Mouse (Mus musculus): Measurements from ENCODE around the gene Fbxl15. TPM values are rescaled to one million over a fixed set of nuclear protein-coding genes. Genes with fewer than 3 reads are reported as not detected.
A peak's percentile ranks its signal among the peaks of the same experiment; 100 is the strongest.

The Fbxl15 gene
- polyA plus RNA-seq, 1 experiment from 2014 or later: 11.8 TPM

DNA sequence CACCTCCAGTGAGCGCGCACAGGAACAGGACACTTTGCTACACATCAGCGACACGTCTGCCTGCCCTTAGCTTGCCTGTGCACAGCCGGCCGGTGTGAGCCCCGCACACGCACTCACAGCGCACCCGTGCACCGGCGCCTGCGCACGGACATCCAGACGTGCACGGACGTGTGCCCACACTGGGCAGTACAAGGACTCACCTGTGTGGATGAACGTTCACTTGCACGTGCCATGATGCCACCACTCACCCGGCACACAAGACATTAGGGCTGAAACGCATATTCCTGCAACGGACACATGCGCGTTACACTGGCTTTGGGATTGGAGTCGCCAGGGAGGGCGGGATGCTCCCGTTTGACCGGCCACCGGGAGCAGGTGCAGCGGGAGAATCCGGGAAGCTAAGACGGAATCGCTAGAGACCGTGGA is 23.1 kb upstream of the Fbxl15 start:
- no peaks in the 10 kb centered on the region for H3K9me3 ChIP-seq (ENCODE audit: control insufficient read depth, low read length)
- H3K4me2 ChIP-seq (ENCODE audit: low read length): peak overlapping the region; percentile 99
- H3K36me3 ChIP-seq (ENCODE audit: control insufficient read depth, insufficient read depth, low read length): peaks cover 17% of the 10 kb centered on the region
- under 1% methylated on average over 34 of the region's 34 CpGs for WGBS
- peak; percentile 46 for ATAC-seq (ENCODE audit: insufficient number of reproducible peaks, insufficient read depth, low FRiP score, low read depth)
- H3K27me3 ChIP-seq (ENCODE audit: control insufficient read depth, insufficient read depth, low read length): 0 out of 2 replicates have a peak, but pooled peaks cover 16% of the 10 kb centered on the region
- peaks cover 9 to 17% of the 10 kb centered on the region in 2 experiments; a peak in 3 of 4 replicates for H3K4me1 ChIP-seq (ENCODE audit: control insufficient read depth in 2 of 2, insufficient read depth in 2 of 2, low read length in 2 of 2)
- H3K4me3 ChIP-seq (ENCODE audit: control insufficient read depth in 1 of 2, insufficient read depth in 1 of 2, low read depth in 1 of 2, low read length in 2 of 2): peak overlapping the region; percentile 82 to 84
- H3K9ac ChIP-seq (ENCODE audit: low read length): peak overlapping the region; percentile 86
- peak overlapping the region; percentile 58 to 86 for H3K27ac ChIP-seq (replicated peaks in 1 of 2; ENCODE audit: control insufficient read depth in 1 of 2, insufficient read depth in 1 of 2, low read depth in 2 of 2, low read length in 2 of 2)

DNA sequence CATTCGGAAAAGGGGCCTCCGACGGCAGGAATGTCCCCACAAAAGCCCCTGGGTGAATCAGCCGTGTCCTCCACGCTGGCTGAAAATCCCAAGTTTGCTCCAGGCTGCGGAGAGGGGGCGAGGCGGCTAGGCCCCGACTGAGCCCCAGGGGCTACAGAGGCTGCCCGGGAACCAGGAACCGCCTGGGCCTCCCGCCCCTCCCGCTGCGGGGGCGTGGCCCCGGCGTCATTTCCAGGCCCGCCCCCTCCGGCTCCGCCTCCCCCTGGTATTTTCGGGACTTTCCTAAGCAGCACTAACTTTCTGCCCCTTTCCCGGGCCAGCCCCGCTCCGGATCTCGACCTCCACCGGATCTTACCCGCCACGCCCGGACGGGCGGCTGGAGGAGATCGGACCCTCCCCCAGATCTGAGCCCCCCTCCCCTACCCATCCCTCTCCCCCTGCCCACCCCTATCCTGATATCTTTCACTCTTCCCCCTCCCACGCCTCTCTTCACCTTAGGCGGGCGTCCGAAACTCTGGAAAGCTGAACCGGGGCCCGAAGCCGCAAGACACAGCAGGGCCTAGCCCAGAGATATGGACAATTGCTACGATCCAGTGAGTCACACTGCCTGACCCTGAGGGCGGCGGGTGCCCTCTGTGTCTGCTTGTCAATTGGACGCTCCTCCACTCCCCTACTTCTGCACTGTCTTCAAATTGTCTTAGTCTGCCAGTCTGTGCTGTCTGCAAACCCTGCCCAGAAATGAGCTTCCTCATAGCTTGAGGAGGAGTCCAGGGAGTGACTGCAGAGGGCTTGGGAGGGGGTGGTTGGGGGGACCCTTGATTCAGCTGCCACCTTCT is 22.3 kb upstream of the Fbxl15 start:
- ATAC-seq (ENCODE audit: insufficient number of reproducible peaks, insufficient read depth, low FRiP score, low read depth): peak; percentile 75
- Histone ChIP-seq H3K27ac (replicated peaks in 1 of 2; ENCODE audit: control insufficient read depth in 1 of 2, insufficient read depth in 1 of 2, low read depth in 2 of 2, low read length in 2 of 2) (peak overlapping the region; percentile 58 to 86; a peak in 3 of 4 replicates), H3K4me1 (ENCODE audit: control insufficient read depth in 2 of 2, insufficient read depth in 2 of 2, low read length in 2 of 2) (peaks cover 9 to 17% of the 10 kb centered on the region in 2 experiments; a peak in 3 of 4 replicates), H3K4me2 (ENCODE audit: low read length) (peak overlapping the region; percentile 99), H3K36me3 (ENCODE audit: control insufficient read depth, insufficient read depth, low read length) (peaks cover 24% of the 10 kb centered on the region), H3K4me3 (ENCODE audit: control insufficient read depth in 1 of 2, insufficient read depth in 1 of 2, low read depth in 1 of 2, low read length in 2 of 2) (peak overlapping the region; percentile 82 to 84), H3K9ac (ENCODE audit: low read length) (peak overlapping the region; percentile 86), H3K27me3 (ENCODE audit: control insufficient read depth, insufficient read depth, low read length) (0 out of 2 replicates have a peak, but pooled peaks cover 16% of the 10 kb centered on the region), H3K9me3 (ENCODE audit: control insufficient read depth, low read length) (no peaks in the 10 kb centered on the region)
- under 1% methylated on average over 41 of the region's 43 CpGs for WGBS

DNA sequence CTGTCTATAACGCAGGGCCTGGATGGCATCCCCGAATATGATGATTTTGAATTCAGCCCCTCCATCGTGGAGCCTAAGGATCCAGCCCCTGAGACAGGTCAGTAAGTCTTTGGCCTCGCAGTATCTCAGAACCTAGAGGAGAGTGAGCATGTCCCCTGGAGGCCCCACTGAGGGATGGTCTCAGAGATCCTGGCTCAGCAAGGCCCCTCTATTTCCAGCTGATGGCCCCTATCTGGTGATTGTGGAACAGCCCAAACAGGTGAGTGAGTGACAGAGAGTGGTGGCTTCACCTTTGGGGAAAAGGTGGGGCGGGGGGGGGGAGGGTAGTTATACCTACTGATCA is 21.7 kb upstream of the Fbxl15 start:
- H3K36me3 ChIP-seq (ENCODE audit: control insufficient read depth, insufficient read depth, low read length): peaks cover 30% of the 10 kb centered on the region
- H3K4me2 ChIP-seq (ENCODE audit: low read length): peak overlapping the region; percentile 99
- WGBS: 54% methylated on average over 5 of the region's 5 CpGs
- H3K4me3 ChIP-seq (ENCODE audit: control insufficient read depth in 1 of 2, insufficient read depth in 1 of 2, low read depth in 1 of 2, low read length in 2 of 2): peak overlapping the region; percentile 82 to 84
- ATAC-seq (ENCODE audit: insufficient number of reproducible peaks, insufficient read depth, low FRiP score, low read depth): no peak
- H3K4me1 ChIP-seq (ENCODE audit: control insufficient read depth in 2 of 2, insufficient read depth in 2 of 2, low read length in 2 of 2): peaks cover 9 to 17% of the 10 kb centered on the region in 2 experiments; a peak in 3 of 4 replicates
- H3K9me3 ChIP-seq (ENCODE audit: control insufficient read depth, low read length): no peaks in the 10 kb centered on the region
- peak overlapping the region; percentile 86 for H3K9ac ChIP-seq (ENCODE audit: low read length)
- peak overlapping the region in 1 of 2 experiments; percentile 86; a peak in 1 of 4 replicates for H3K27ac ChIP-seq (replicated peaks in 1 of 2; ENCODE audit: control insufficient read depth in 1 of 2, insufficient read depth in 1 of 2, low read depth in 2 of 2, low read length in 2 of 2)
- H3K27me3 ChIP-seq (ENCODE audit: control insufficient read depth, insufficient read depth, low read length): 0 out of 2 replicates have a peak, but pooled peaks cover 16% of the 10 kb centered on the region

GRCm38 (mm10) chr19:46306751-46307289 is 21.2 kb upstream of the Fbxl15 start:
- peaks cover 36% of the 10 kb centered on the region for H3K36me3 ChIP-seq (ENCODE audit: control insufficient read depth, insufficient read depth, low read length)
- H3K27me3 ChIP-seq (ENCODE audit: control insufficient read depth, insufficient read depth, low read length): 0 out of 2 replicates have a peak, but pooled peaks cover 16% of the 10 kb centered on the region
- no peak overlapping the region for H3K4me2 ChIP-seq (ENCODE audit: low read length)
- no peak overlapping the region for H3K27ac ChIP-seq (replicated peaks in 1 of 2; ENCODE audit: control insufficient read depth in 1 of 2, insufficient read depth in 1 of 2, low read depth in 2 of 2, low read length in 2 of 2)
- H3K4me1 ChIP-seq (ENCODE audit: control insufficient read depth in 2 of 2, insufficient read depth in 2 of 2, low read length in 2 of 2): peaks cover 9 to 17% of the 10 kb centered on the region in 2 experiments; a peak in 3 of 4 replicates
- no peak for ATAC-seq (ENCODE audit: insufficient number of reproducible peaks, insufficient read depth, low FRiP score, low read depth)
- 89% methylated on average over 9 of the region's 9 CpGs for WGBS
- no peak overlapping the region for H3K9ac ChIP-seq (ENCODE audit: low read length)
- H3K4me3 ChIP-seq (ENCODE audit: control insufficient read depth in 1 of 2, insufficient read depth in 1 of 2, low read depth in 1 of 2, low read length in 2 of 2): no peak overlapping the region
- no peaks in the 10 kb centered on the region for H3K9me3 ChIP-seq (ENCODE audit: control insufficient read depth, low read length)

GRCm38 (mm10) chr19:46307781-46308180 is 20.2 kb upstream of the Fbxl15 start:
- Histone ChIP-seq H3K9me3 (ENCODE audit: control insufficient read depth, low read length) (no peaks in the 10 kb centered on the region), H3K4me3 (ENCODE audit: control insufficient read depth in 1 of 2, insufficient read depth in 1 of 2, low read depth in 1 of 2, low read length in 2 of 2) (no peak overlapping the region), H3K4me1 (ENCODE audit: control insufficient read depth in 2 of 2, insufficient read depth in 2 of 2, low read length in 2 of 2) (peaks cover 9 to 17% of the 10 kb centered on the region in 2 experiments; a peak in 3 of 4 replicates), H3K9ac (ENCODE audit: low read length) (no peak overlapping the region), H3K4me2 (ENCODE audit: low read length) (no peak overlapping the region), H3K36me3 (ENCODE audit: control insufficient read depth, insufficient read depth, low read length) (peaks cover 43% of the 10 kb centered on the region), H3K27me3 (ENCODE audit: control insufficient read depth, insufficient read depth, low read length) (peaks cover 16% of the 10 kb centered on the region; the same call in 1 of the 2 replicates), H3K27ac (replicated peaks in 1 of 2; ENCODE audit: control insufficient read depth in 1 of 2, insufficient read depth in 1 of 2, low read depth in 2 of 2, low read length in 2 of 2) (no peak overlapping the region)
- WGBS: 78% methylated on average over 16 of the region's 16 CpGs
- no peak for ATAC-seq (ENCODE audit: insufficient number of reproducible peaks, insufficient read depth, low FRiP score, low read depth)

DNA sequence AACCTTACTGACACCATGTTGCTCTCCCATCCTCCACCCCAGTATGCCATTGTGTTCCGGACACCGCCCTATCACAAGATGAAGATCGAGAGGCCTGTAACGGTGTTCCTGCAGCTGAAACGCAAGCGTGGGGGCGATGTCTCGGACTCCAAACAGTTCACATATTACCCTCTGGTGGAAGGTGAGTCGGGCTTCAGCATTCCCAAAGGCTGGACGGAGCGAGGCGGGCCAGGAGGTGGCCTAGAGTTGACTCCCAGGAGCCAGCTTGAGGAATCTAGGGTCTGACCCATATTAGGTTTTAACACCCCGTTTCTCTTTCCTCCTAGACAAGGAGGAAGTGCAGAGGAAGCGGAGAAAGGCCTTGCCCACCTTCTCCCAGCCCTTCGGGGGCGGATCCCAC is 19.7 kb upstream of the Fbxl15 start:
- peaks cover 21% of the 10 kb centered on the region for H3K27me3 ChIP-seq (ENCODE audit: control insufficient read depth, insufficient read depth, low read length)
- peaks cover 9 to 17% of the 10 kb centered on the region in 2 experiments; a peak in 3 of 4 replicates for H3K4me1 ChIP-seq (ENCODE audit: control insufficient read depth in 2 of 2, insufficient read depth in 2 of 2, low read length in 2 of 2)
- H3K9me3 ChIP-seq (ENCODE audit: control insufficient read depth, low read length): no peaks in the 10 kb centered on the region
- peaks cover 43% of the 10 kb centered on the region for H3K36me3 ChIP-seq (ENCODE audit: control insufficient read depth, insufficient read depth, low read length)
- no peak overlapping the region for H3K4me2 ChIP-seq (ENCODE audit: low read length)
- H3K27ac ChIP-seq (replicated peaks in 1 of 2; ENCODE audit: control insufficient read depth in 1 of 2, insufficient read depth in 1 of 2, low read depth in 2 of 2, low read length in 2 of 2): no peak overlapping the region
- no peak for ATAC-seq (ENCODE audit: insufficient number of reproducible peaks, insufficient read depth, low FRiP score, low read depth)
- no peak overlapping the region for H3K9ac ChIP-seq (ENCODE audit: low read length)
- no peak overlapping the region for H3K4me3 ChIP-seq (ENCODE audit: control insufficient read depth in 1 of 2, insufficient read depth in 1 of 2, low read depth in 1 of 2, low read length in 2 of 2)
- WGBS: 68% methylated on average over 16 of the region's 16 CpGs

- H3K4me3 ChIP-seq (ENCODE audit: control insufficient read depth in 1 of 2, insufficient read depth in 1 of 2, low read depth in 1 of 2, low read length in 2 of 2): peak overlapping the region; percentile 35 to 40
- H3K27me3 ChIP-seq (ENCODE audit: control insufficient read depth, insufficient read depth, low read length): peaks cover 25% of the 10 kb centered on the region
- 2% methylated on average over 44 of the region's 47 CpGs for WGBS
- no peak for ATAC-seq (ENCODE audit: insufficient number of reproducible peaks, insufficient read depth, low FRiP score, low read depth)
- H3K4me2 ChIP-seq (ENCODE audit: low read length): peak overlapping the region; percentile 79
- H3K9ac ChIP-seq (ENCODE audit: low read length): peak overlapping the region; percentile 68
- H3K27ac ChIP-seq (replicated peaks in 1 of 2; ENCODE audit: control insufficient read depth in 1 of 2, insufficient read depth in 1 of 2, low read depth in 2 of 2, low read length in 2 of 2): no peak overlapping the region
- peaks cover 8 to 14% of the 10 kb centered on the region in 2 experiments; a peak in 3 of 4 replicates for H3K4me1 ChIP-seq (ENCODE audit: control insufficient read depth in 2 of 2, insufficient read depth in 2 of 2, low read length in 2 of 2)
- H3K9me3 ChIP-seq (ENCODE audit: control insufficient read depth, low read length): no peaks in the 10 kb centered on the region
- peaks cover 43% of the 10 kb centered on the region for H3K36me3 ChIP-seq (ENCODE audit: control insufficient read depth, insufficient read depth, low read length)
These were observed 19.1 kb upstream of the Fbxl15 start for GRCm38 (mm10) chr19:46308706-46309435.
